Mouse (Mus musculus) cerebellum, adult 18-20 months (tissue): ENCODE measurements around the gene U2surp.
A peak's percentile ranks its signal among the peaks of the same experiment; 100 is the strongest.

Source experiments
- DNase-seq, 2 experiments: peaks; one replicate each; pipeline ENCODE4 v3.0.0; 2021

The U2surp gene

DNA sequence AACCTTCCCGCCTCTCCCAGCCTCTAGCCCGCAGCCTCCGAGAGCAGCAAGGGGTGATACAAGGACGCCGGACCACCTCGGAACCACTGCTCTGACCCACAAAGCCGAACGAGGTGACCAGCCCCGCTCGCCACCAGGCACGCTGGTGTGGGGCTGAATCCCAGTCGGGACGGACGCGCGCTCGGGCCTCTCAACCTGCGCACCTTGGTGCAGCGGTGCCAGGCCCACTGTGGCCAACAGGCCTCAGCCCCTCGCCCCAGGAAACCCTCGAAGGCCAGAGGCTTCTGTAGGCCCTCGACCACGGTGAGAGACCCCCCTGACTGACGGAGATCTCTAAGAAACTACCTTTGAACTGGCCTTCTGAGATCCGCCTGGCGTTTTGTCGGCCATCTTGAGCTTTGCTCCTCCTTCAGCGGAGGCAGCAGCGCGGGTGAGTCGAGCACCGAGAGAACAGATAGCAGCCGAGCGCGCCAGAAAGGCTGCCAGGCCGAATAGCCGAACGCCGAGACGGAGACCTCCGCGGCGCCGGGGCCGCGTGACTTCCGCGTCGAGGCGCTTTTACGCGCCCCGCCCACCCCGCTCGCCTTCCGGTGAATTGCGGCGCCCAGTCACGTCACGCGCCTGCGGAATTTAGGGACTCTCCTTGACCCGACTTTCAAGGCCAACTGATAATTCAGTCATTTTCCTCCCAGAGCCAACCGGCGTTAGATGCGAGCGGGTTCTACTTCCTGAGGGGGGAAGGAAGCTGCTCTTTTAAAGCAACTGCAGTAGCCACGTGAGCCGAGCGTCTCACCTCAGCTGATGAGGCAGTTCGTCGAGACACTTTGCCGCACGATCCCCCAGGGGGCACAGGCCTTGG is at the start of gene U2surp:
U2surp (minus strand) TSS at position 525 of the 859 bp plus-strand sequence.
- DNase-seq, result peak; percentile 96 to 97

DNA sequence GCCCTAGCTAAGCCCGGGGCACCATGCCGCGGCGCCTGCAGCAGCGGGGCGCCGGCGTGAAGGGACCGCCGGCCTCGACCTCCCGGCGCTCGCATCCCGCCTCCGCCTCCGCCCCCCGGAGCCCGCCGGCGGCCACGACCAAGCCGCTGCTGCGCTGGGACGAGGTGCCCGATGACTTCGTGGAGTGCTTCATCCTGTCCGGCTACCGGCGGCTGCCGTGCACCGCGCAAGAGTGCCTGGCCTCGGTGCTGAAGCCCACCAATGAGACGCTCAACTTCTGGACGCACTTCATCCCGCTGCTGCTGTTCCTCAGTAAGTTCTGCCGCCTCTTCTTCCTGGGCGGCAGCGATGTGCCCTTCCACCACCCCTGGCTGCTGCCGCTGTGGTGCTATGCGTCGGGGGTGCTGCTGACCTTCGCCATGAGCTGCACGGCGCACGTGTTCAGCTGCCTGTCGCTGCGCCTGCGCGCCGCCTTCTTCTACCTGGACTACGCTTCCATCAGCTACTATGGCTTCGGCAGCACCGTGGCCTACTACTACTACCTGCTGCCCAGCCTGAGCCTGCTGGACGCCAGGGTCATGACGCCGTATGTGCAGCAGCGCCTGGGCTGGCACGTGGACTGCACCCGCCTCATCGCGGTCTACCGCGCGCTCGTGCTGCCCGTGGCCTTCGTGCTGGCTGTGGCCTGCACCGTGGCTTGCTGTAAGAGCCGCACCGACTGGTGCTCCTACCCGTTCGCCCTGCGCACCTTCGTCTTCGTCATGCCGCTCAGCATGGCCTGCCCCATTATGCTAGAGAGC is 48.3 kb upstream of the U2surp start:
- peak; percentile 71 to 74 for DNase-seq

DNA sequence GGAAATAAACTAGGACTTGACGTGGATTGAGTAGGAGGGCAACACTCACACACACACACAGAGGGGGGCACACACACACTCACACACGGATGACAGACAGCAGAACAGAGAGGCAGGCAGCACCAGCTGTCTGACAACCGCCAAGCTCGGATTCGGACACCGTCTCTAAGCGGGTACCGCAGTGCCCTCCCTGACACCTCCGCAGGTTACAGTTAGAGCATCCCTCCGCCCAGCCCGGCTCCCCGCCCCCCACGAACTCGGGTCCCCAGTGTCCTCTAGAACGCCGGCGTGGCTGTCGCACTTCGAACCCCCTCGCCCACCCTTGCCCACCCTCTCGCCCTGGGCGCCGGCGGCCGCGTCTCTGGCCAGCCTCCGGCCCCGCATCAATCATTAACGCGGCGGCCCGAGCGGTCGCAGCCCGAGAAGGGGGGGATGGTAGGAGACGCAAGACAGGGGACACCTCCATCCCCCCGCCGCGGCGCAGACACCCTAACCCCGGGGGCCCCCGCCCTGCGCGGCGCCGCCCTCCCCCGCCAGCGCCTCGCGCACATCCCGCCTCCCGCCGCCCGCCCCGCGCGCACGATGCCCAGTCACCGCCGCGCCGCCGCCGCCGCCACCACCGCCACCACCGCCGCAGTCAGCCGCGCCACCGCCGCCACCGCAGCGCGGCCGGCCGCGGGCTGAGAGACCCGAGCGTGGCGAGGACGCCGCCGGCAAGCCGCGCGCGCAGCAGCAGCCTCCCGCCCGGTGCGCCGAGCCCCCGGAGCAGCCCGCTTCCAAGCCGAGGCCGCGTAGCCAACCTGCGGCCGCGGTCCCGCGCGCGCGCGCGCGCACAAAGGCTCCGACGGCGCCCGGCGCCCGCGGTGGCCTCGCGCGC is 47.5 kb upstream of the U2surp start, which contains the start of gene Paqr9:
Paqr9 (plus strand) TSS at position 599 of the 877 bp plus-strand sequence.
- DNase-seq, result peak; percentile 77 to 86

DNA sequence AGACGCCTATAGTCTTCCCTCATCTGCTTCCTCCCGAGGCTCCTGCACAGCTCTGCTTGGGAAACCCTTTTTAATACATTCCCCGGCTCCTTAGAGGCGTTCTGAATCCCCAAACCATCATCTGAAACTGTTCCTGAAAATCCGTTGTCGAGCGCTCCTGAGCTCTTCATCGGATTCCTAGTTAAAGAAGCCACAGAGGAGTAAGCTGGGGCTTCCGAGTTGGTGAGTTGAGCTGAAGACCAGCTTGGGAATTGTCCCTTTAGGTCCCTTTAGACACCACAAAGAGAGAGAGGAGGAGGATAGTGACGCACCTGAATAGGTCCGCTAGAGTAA is 46.9 kb upstream of the U2surp start:
- DNase-seq, result no peak

DNA sequence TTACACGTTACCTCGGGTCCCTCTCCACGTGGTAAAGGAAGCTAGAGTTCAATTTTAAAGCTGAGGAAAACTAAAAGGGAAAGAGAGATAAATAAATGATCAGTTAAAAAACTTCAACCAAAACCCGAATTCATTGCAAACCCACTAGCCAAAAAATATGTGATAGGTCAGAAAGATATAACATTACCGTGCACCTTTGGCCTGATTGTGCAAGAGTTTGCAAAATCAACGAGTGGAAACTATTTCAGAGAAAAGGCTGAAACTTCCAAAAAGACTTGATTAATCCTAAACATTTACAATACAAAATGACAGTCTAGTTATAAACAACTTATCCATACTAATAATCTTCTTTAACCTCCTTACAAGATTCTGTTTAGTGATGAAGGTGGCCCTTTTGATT is 45.9 kb upstream of the U2surp start:
- no peak for DNase-seq

DNA sequence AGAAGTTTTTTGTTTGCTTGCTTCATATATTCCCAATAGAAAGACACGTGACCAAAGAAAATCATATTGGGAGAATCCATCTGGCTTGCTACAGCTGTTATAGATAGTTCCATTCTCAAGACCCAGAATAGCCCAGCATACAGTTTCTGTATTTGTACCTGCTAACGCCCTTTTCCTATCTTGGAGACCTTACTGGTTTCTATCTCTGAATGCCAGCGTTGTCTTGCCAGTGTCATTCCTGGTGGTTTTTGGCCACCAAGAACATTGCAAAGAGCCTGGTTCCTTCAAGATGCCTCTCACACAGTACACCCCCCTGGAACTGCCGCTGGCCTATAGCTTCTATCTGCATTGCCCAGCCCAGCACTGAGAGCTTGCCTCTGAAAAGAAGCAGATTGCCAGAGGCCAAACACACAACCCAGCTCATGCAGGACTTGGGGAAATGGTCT is 44.3 kb upstream of the U2surp start:
- DNase-seq, result no peak

DNA sequence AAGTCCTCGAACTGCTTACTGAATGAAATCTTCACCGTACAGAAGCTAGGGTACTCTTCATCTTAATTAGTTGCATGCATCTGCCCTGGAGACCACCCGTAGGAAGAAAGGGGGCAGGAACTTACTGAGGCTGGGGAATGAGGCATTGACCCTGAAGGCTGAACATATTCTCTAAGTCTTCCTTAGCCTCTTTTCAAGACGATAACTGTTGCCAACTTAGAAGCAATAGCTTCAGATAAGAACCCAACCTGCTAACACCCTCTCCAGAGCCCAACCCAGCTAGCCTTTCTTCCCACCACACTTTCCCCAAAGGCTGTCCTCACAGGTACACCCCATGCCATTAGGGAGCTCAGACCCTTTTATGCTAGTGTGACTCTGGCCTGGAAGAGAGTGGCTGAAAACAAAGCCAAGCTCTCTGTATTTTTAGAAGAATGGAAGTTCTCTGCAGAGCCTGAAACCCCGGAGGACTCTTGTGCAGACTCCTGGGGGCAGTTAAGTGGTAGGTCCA is 43.5 kb upstream of the U2surp start:
- no peak for DNase-seq

DNA sequence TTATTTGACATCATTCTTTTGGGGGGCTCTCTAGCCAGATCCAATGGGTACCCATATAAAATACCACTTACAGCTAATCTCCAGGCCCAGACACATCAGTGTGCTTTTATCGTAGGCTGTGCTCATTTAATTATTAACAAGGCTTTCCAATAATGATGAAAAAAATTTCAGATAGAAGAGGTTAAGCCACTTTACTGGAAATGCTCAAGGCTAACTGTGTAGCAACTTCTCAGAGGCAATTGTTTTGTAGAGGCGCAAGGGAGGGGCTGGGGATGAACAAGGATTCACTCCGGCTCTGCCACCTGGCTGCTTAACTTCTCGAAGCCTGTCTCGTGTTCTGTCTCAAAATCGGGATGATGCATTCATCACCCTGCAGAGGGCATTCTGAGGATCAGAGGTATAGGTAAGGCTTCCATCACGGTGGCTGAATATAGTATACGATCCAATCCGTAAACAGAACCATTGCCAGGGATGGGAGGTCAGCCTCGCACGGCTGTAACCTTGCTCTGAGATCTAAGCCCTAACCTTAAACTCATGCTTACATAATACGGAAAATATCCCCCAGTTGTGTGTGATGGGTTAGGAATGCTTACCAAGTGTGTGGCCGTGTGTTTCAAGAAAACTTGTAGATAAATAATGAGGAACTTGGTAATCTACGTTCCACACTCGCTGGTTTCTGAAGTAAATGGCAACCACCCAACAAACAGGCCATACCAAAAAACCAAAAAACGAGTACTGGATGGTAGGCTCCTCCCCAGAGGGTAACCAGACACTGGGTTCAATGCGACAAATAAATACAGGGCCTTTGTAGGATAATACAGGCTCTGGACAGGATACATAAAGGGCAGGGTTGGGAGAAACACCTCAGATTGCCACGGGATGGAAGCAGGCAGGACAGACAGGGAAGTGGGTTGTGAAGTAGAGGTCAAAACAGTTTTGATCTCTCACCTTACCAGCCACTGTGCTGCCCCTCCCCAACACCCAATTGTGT is 42.7 kb upstream of the U2surp start:
- peak in 1 of 2 experiments; percentile 17 for DNase-seq

DNA sequence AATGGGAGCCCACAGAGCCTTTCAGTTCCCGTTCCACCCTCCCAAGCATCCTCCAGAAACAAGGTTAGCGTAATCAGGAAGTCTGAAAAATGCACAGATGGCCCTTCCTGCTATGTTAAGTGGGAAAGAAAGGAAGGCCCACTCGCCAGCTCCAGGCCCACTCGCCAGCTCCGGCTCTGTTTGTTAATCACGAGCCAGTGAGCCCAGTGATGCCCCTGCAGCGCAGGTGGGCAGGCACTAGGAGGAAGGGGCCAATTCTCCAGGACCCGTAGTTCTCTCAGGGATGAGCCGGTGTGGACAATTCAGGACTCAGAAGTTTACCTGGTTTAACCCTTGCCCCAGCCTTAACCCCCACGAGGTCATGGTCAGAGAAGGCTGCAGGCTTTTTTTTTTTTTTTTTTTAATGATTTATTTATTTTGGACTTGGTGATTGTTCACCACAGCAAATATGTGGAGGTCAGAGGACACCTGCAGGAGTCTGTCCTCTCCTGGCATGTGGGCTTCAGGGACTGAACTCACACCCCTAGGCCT is 40.4 kb upstream of the U2surp start:
- DNase-seq, result peak; percentile 64 to 72

DNA sequence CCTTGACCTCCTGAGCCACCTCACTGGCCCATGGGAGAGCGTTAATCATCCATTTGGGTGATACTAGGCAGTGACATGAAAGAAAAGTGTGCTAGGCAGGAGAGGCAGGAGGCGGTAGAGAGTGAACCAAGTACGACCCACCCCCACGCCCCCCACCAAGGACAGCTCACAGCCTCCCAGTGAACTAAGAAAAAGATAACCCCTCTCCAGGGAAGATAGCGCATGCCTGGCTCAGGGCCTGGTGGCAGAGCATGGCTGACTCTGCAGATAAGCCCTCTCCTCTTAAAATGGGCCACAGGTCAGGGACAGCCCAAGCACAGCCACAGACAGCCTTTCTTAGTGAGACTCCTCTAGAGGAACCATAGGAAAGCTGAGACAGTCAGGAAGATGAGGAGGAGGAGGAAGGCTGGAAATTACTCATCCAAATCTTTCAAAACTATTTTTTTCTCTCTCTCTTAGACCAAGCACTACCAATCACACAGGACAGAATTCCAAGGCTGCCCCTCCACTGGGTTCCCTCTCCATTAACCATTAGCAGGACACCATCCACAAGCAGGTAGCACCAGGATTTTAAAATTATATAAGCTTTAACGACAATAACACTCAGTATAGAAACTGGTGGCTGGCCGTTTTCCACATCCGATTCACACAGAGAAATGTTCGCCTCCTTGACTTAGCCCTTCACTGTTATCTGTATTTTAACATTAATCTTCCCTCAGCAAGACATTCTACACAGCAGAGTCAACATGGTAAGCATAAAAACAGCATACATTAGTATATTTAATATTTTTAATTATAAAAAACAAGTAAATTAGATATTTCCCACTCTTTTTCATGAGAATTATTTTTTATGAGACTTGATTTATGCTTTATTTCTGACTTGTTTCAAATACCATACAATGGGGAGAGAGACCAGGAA is 39.3 kb upstream of the U2surp start:
- DNase-seq, result no peak

DNA sequence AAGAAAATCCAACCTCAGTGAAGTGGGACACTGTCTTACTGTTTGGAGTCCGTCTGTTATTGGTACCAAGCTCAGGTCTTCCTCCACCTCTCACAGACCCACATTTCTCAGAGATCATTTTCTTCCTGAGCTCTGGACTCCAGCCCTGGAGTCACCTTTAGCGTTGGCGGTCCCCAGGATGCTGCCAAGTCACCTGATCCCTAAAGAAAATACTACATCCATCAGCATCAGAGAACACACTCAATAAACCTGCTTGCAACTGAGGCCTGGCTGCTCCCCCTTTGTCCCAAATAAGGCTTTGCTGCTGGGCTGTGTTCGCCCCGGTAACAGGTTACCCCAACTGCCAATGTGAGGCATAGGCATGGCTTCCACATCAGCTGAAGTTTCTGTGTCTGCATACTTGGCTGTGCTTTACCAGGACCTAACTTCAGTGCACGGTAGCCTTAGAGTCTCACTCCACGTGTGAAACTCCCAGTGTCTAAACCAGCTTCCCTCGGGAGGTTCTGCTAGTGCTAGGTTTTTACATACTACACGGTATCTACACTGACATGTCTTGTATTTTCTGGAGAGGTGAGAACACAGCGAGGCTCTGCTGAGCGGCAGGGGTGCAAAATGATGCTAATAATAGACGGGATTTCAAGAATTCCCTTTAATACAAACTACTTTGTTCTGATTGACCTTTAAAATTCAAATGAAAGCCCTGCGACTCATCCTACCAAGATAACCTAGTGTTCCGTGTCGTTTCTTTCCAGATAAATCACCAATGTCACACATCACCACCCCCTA is 38.0 kb upstream of the U2surp start:
- peak; percentile 27 to 37 for DNase-seq

DNA sequence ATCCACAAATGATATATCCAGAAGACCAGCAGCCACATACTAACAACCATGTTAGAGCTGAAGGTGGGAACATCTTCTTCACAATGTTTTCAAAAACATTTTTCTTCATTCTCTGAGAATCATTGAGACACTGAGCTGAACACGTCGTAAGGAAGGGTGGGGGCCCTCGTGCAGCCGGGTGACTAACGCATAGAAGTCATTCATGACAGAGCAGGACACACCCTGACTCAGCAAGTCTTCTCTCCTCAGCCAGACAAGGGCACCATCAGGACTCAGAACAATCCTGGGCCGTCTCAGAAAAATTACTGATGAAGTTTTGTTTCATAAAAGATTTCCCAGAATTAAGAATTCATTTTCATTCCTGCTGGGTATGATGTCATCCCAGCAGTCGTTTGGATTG is 34.9 kb upstream of the U2surp start:
- no peak for DNase-seq

DNA sequence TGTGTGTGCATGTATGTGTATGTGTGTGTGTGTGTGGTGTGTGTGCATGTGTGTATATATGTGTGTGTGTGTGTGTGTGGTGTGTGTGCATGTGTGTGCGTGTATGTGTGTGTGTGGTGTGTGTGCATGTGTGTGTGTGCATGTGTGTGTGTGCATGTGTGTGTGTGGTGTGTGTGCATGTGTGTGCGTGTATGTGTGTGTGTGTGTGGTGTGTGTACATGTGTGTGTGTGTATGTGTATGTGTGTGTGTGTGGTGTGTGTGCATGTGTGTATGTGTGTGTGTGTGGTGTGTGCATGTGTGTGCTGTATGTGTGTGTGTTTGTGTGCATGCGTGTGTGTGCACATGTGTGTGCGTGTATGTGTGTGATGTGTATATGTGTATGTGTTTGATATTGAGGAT is 32.8 kb upstream of the U2surp start:
- no peak for DNase-seq

DNA sequence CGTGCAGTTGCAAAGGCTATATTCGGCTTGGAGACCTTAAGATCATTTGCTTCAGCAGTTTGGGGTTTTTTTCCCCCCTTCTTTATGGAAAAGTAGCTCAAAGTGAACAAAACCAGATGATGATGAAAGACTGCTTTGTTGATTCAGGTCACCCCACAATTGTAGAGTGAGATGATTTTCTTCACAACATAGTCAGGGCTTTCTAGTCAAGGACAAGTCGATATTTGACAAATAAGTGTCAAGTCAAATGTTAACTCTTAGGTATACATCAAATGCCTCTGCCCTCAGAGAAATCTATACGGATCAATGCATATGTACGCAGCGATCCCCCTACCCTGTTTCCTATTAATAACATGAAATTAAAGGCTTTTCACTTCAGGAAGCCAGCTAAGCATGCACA is 30.7 kb upstream of the U2surp start:
- no peak for DNase-seq

DNA sequence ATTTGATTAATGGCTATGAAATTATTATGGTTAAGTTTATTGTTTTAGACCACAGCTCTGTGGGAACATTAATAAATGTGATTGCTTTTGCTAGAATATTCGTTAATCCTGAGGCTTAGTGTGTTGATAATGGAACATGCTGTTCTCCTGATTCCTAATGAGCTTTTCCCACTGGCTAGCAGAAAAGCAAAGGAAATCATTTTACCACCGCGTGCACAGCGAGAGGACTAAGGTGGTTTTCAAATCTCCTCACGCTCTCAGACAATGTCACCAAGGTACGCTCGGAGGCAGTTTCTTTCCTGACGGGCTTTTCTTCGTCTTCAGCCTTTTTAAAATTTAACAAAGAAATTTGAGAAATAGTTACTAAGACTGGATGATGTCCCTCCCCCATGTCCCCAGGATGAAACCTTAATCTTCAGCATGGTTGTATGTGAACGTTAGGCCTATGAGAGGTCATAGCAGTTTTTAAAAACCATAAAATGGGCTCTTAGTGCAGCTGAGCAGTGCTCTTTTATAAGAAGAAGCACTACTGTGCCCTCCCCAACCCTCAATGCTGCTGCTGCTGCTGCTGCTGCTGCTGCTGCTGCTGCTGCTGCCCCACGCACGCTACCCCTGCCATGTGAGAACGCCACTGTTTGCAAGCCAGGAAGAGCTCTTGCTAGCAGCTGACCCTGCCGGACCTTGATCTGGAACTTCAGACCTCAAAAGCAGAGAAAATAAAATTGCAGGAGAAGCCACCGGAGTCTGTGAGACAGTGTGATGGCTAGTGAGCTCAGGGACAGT is 30.0 kb upstream of the U2surp start:
- DNase-seq, result no peak

DNA sequence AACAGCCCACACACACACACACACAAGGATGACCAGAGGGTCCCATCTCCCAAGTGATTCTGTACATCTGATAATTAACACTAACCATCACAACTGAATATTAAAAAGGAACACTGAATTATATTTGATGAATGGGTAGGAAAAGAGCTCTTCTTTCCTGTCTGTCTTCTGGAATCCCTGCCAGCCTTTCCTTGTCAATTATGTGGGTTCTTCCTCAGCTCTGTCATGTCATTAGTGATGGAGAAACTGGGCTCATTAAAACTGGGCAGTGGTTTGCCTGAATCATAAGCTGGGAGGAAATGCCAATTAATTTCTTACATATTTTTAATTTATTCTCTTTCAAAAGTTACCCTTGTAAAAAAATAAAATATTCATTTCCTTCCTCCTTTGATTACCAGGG is 29.4 kb upstream of the U2surp start:
- DNase-seq, result no peak

DNA sequence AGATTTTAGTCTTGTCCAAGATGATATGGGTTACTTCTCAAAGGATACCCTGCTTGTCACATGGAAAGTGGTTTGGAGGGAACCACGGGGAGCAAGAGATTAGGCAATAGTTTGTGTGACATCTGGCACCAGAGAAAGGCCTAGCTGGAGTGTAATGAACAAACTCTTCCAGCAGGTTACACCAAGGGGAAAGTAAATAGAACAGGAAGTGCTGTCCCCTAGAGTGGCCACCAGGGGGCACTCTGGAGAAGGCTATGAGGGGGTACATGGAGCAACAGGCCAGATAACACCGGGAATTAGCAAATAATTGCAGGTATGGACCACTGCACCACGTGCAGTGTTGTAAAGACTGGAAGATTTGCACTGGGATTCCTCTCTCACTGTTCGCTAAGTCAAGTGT is 28.7 kb upstream of the U2surp start:
- peak; percentile 69 to 72 for DNase-seq

DNA sequence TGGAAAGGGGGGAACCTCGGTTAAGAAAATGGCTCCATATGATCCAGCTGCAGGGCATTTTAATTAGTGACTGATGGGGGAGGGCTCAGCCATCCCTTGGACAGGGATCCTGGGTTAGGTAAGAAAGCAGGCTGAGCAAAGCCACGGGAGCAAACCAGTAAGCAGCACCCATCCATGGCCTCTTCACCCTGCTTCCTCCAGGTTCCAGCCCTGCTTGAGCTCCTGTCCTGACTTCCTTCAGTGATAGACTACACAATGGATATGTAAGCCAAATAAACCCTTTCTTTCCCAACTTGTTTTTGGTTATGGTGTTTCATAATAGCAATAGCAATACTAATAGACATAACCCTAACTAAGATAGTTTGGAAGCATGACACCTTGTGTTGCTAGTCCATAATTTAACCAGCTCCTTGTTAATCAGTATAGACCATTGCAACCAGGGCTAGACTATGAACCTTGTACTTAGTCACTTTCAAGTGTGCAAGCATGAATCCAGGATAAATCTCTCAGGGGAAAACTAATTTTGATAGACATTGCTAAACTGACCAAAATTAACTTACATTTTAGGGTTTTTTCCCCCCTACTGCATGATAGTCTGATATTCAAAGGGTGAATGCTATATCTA is 27.5 kb upstream of the U2surp start:
- no peak for DNase-seq
